Mouse (Mus musculus) hindbrain, postnatal 0 days (tissue): ENCODE data around the gene Csad. TPM values are rescaled to one million over a fixed set of nuclear protein-coding genes. Genes with fewer than 3 reads are reported as not detected.

Source experiments
- ATAC-seq: fragments of 200-750 bp; cut with Nextera tagmentation; 2 replicates; pipeline ENCODE4 v1.8.0; 2017; ENCODE audit warnings: mild to moderate bottlenecking, moderate TSS enrichment, moderate library complexity
- DNase-seq: peaks from one replicate; pipeline ENCODE4 v3.0.0-alpha.2; 2015; ENCODE audit warnings: low spot score
- H3K27ac ChIP-seq: fragments of 300-500 bp; sonication (generic); 2 replicates; pipeline ENCODE4 v1.5.1; 2014; ENCODE audit warnings: mild to moderate bottlenecking
- H3K27me3 ChIP-seq: fragments of 300-500 bp; sonication (generic); 2 replicates; pipeline ENCODE4 v1.6.1; 2014; ENCODE audit warnings: low read length, mixed read lengths; ENCODE audit not compliant: insufficient read depth
- H3K36me3 ChIP-seq: fragments of 300-500 bp; sonication (generic); 2 replicates; pipeline ENCODE4 v1.6.1; 2014; ENCODE audit warnings: low read length, mixed read lengths; ENCODE audit not compliant: insufficient read depth
- H3K4me1 ChIP-seq: fragments of 300-500 bp; sonication (generic); 2 replicates; pipeline ENCODE4 v1.6.1; 2014; ENCODE audit warnings: antibody characterized with exemption, low read length, mixed read lengths; ENCODE audit not compliant: insufficient read depth
- H3K4me2 ChIP-seq: fragments of 300-500 bp; sonication (generic); 2 replicates; pipeline ENCODE4 v1.6.1; 2014; ENCODE audit warnings: low read depth, mild to moderate bottlenecking, low read length, moderate library complexity, mixed read lengths
- H3K4me3 ChIP-seq: fragments of 300-500 bp; sonication (generic); 2 replicates; pipeline ENCODE4 v1.5.1; 2014; ENCODE audit warnings: low read length
- H3K9ac ChIP-seq: fragments of 300-500 bp; sonication (generic); replicated peaks from 2 replicates; pipeline ENCODE4 v1.6.1; 2014; ENCODE audit warnings: mild to moderate bottlenecking, low read length, moderate library complexity, mixed read lengths
- H3K9me3 ChIP-seq: fragments of 300-500 bp; sonication (generic); 2 replicates; pipeline ENCODE4 v1.6.1; 2016; ENCODE audit warnings: low read length, mixed read lengths
- CTCF ChIP-seq: IDR thresholded peaks from 2 replicates; pipeline ENCODE4 v1.5.1; 2016; ENCODE audit warnings: antibody characterized with exemption, control low read depth, low read depth
- WGBS: fragments of 180-500 bp; shearing (Covaris S2); extraction: QIAGEN DNeasy Blood & Tissue Kit; methylation state at CpG from one replicate; pipeline ENCODE4 v1.1.7; 2014; 5-methylcytosine and 5-hydroxymethylcytosine counted together
- polyA plus RNA-seq: library from polyadenylated mRNA; unstranded; fragments of >200 nt; fragmentation: Nextera tagmentation; extraction: Ambion mirVana; gene quantifications from 2 replicates; pipeline ENCODE4 v1.2.1, GENCODE M21; 2015
- total RNA-seq: library from RNA; depleted of rRNA; stranded (reverse); fragments of >200 nt; gene quantifications from 2 replicates; pipeline ENCODE4 v1.2.3, GENCODE M21; 2014

Gene Csad
- total and polyA plus RNA-seq, 2 experiments from 2014 or later = 41.8 to 67.2 TPM

- ATAC-seq (peak; percentile 38; the same call in 1 of the 2 replicates), DNase-seq (peak; percentile 43)
- TF ChIP-seq CTCF = no peak
- under 1% methylated on average over 58 of the region's 65 CpGs for WGBS
- Histone ChIP-seq H3K27ac (peak overlapping the region; percentile 77), H3K4me2 (peak overlapping the region; percentile 86), H3K36me3 (no peaks in the 10 kb centered on the region), H3K4me1 (peaks cover 9% of the 10 kb centered on the region; the same call in 1 of the 2 replicates), H3K4me3 (peak overlapping the region; percentile 57), H3K9me3 (no peaks in the 10 kb centered on the region), H3K9ac (peak overlapping the region; percentile 54), H3K27me3 (peaks cover 4% of the 10 kb centered on the region; the same call in 1 of the 2 replicates)
Observed at GRCm38 (mm10) chr15:102247252-102248130, 43.0 kb upstream of the Csad start.

- TF ChIP-seq CTCF = no peak
- Histone ChIP-seq H3K36me3 (no peaks in the 10 kb centered on the region), H3K9me3 (no peaks in the 10 kb centered on the region), H3K4me3 (peak overlapping the region; percentile 57), H3K27me3 (peaks cover 4% of the 10 kb centered on the region; the same call in 1 of the 2 replicates), H3K9ac (peak overlapping the region; percentile 54), H3K27ac (peak overlapping the region; percentile 77), H3K4me2 (peak overlapping the region; percentile 86), H3K4me1 (peaks cover 9% of the 10 kb centered on the region; the same call in 1 of the 2 replicates)
- peak; percentile 71 for ATAC-seq
- peak; percentile 94 for DNase-seq
- under 1% methylated on average over 31 of the region's 35 CpGs for WGBS
Observed at GRCm38 (mm10) chr15:102246866-102247251, 42.3 kb upstream of the Csad start.

GRCm38 (mm10) chr15:102245891-102246741, 41.6 kb upstream of the Csad start:
- H3K4me3 ChIP-seq = peak overlapping the region; percentile 57
- peak overlapping the region; percentile 86 for H3K4me2 ChIP-seq
- WGBS = under 1% methylated on average over 41 of the region's 44 CpGs
- peak overlapping the region; percentile 54 for H3K9ac ChIP-seq
- H3K27ac ChIP-seq = peak overlapping the region; percentile 77
- H3K36me3 ChIP-seq = no peaks in the 10 kb centered on the region
- peaks cover 9% of the 10 kb centered on the region; the same call in 1 of the 2 replicates for H3K4me1 ChIP-seq
- peak; percentile 74 for ATAC-seq
- H3K27me3 ChIP-seq = peaks cover 4% of the 10 kb centered on the region; the same call in 1 of the 2 replicates
- TF ChIP-seq CTCF = no peak
- peak; percentile 79 for DNase-seq
- H3K9me3 ChIP-seq = no peaks in the 10 kb centered on the region

- H3K27me3 ChIP-seq = peaks cover 4% of the 10 kb centered on the region; the same call in 1 of the 2 replicates
- TF ChIP-seq CTCF = no peak
- peak overlapping the region; percentile 57 for H3K4me3 ChIP-seq
- no peak for DNase-seq
- peak overlapping the region; percentile 77; the same call in 1 of the 2 replicates for H3K27ac ChIP-seq
- no peak for ATAC-seq
- no peaks in the 10 kb centered on the region for H3K36me3 ChIP-seq
- 7% methylated on average over 14 of the region's 14 CpGs for WGBS
- H3K9me3 ChIP-seq = no peaks in the 10 kb centered on the region
- H3K9ac ChIP-seq = peak overlapping the region; percentile 54
- peaks cover 9% of the 10 kb centered on the region; the same call in 1 of the 2 replicates for H3K4me1 ChIP-seq
- H3K4me2 ChIP-seq = peak overlapping the region; percentile 86
Observed at GRCm38 (mm10) chr15:102245461-102245881, 40.9 kb upstream of the Csad start.

GRCm38 (mm10) chr15:102244306-102245191, 40.0 kb upstream of the Csad start:
- H3K4me2 ChIP-seq = peak overlapping the region; percentile 86
- TF ChIP-seq CTCF = no peak
- DNase-seq = no peak
- peaks cover 9% of the 10 kb centered on the region; the same call in 1 of the 2 replicates for H3K4me1 ChIP-seq
- peak overlapping the region; percentile 57 for H3K4me3 ChIP-seq
- ATAC-seq = no peak
- H3K9me3 ChIP-seq = no peaks in the 10 kb centered on the region
- 7% methylated on average over 19 of the region's 19 CpGs for WGBS
- H3K36me3 ChIP-seq = no peaks in the 10 kb centered on the region
- no peak overlapping the region; the same call in 1 of the 2 replicates for H3K9ac ChIP-seq
- no peak overlapping the region for H3K27ac ChIP-seq
- H3K27me3 ChIP-seq = peaks cover 4% of the 10 kb centered on the region; the same call in 1 of the 2 replicates
